Mouse (Mus musculus): ENCODE measurements around the gene Got1. TPM values are rescaled to one million over a fixed set of nuclear protein-coding genes. Genes with fewer than 3 reads are reported as not detected.
A peak's percentile ranks its signal among the peaks of the same experiment; 100 is the strongest.

Gene Got1
- polyA plus RNA-seq, 1 experiment, result 69.8 TPM

- TF ChIP-seq FOSL1 (IDR thresholded peaks at IDR 0.05; ENCODE audit: insufficient read depth, low read length, poor library complexity, severe bottlenecking), result no peak
- TF ChIP-seq MYOG (IDR thresholded peaks at IDR 0.05; ENCODE audit: control insufficient read depth, extremely low read depth, insufficient read length), result no peak
- TF ChIP-seq MAX (IDR thresholded peaks at IDR 0.05), result no peak
- no peak for TF ChIP-seq CEBPB (IDR thresholded peaks at IDR 0.05; ENCODE audit: low read depth)
- TF ChIP-seq MYOD1 (IDR thresholded peaks at IDR 0.05; ENCODE audit: control insufficient read depth, insufficient read length, low read depth), result no peak
- TF ChIP-seq USF1 (IDR thresholded peaks at IDR 0.05; ENCODE audit: low read depth), result no peak
- no peak for TF ChIP-seq CTCF (IDR thresholded peaks at IDR 0.05; ENCODE audit: control insufficient read depth, insufficient read depth, insufficient read length)
- H3K4me3 ChIP-seq (ENCODE audit: insufficient read depth, poor library complexity, severe bottlenecking), result no peak overlapping the region
- H3K79me2 ChIP-seq (ENCODE audit: control insufficient read depth, insufficient read depth), result peaks cover 68% of the 10 kb centered on the region
- peaks cover 26% of the 10 kb centered on the region for H3K36me3 ChIP-seq (ENCODE audit: control insufficient read depth, insufficient read depth)
- peaks cover 42% of the 10 kb centered on the region for H3K79me3 ChIP-seq (ENCODE audit: low read depth)
- H3ac ChIP-seq (ENCODE audit: control insufficient read depth, insufficient read length, low read depth), result no peak overlapping the region
- no peaks in the 10 kb centered on the region for H3K27me3 ChIP-seq (ENCODE audit: control insufficient read depth, insufficient read depth, insufficient read length)
These were observed 7.9 kb downstream of the Got1 start for GRCm38 (mm10) chr19:43516397-43517035.

GRCm38 (mm10) chr19:43515668-43516396, 8.6 kb downstream of the Got1 start:
- no peak for TF ChIP-seq MAX (IDR thresholded peaks at IDR 0.05)

GRCm38 (mm10) chr19:43513874-43514273, 10.5 kb downstream of the Got1 start:
- Histone ChIP-seq H3K4me3 (ENCODE audit: insufficient read depth, poor library complexity, severe bottlenecking) (no peak overlapping the region), H3K79me3 (ENCODE audit: low read depth) (peaks cover 33% of the 10 kb centered on the region), H3K79me2 (ENCODE audit: control insufficient read depth, insufficient read depth) (peaks cover 67% of the 10 kb centered on the region), H3K36me3 (ENCODE audit: control insufficient read depth, insufficient read depth) (peaks cover 30% of the 10 kb centered on the region), H3K27me3 (ENCODE audit: control insufficient read depth, insufficient read depth, insufficient read length) (no peaks in the 10 kb centered on the region), H3ac (ENCODE audit: control insufficient read depth, insufficient read length, low read depth) (no peak overlapping the region)
- TF ChIP-seq MAX (IDR thresholded peaks at IDR 0.05), result no peak
- no peak for TF ChIP-seq MYOG (IDR thresholded peaks at IDR 0.05; ENCODE audit: control insufficient read depth, extremely low read depth, insufficient read length)
- TF ChIP-seq CTCF (IDR thresholded peaks at IDR 0.05; ENCODE audit: control insufficient read depth, insufficient read depth, insufficient read length), result no peak
- TF ChIP-seq FOSL1 (IDR thresholded peaks at IDR 0.05; ENCODE audit: insufficient read depth, low read length, poor library complexity, severe bottlenecking), result no peak
- no peak for TF ChIP-seq USF1 (IDR thresholded peaks at IDR 0.05; ENCODE audit: low read depth)
- no peak for TF ChIP-seq MYOD1 (IDR thresholded peaks at IDR 0.05; ENCODE audit: control insufficient read depth, insufficient read length, low read depth)
- TF ChIP-seq CEBPB (IDR thresholded peaks at IDR 0.05; ENCODE audit: low read depth), result no peak

More at GRCm38 (mm10) chr19:43515668-43516396, 8.6 kb downstream of the Got1 start:
- H3K27me3 ChIP-seq (ENCODE audit: control insufficient read depth, insufficient read depth, insufficient read length), result no peaks in the 10 kb centered on the region
- H3K79me2 ChIP-seq (ENCODE audit: control insufficient read depth, insufficient read depth), result peaks cover 67% of the 10 kb centered on the region
- peaks cover 37% of the 10 kb centered on the region for H3K79me3 ChIP-seq (ENCODE audit: low read depth)
- no peak overlapping the region for H3K4me3 ChIP-seq (ENCODE audit: insufficient read depth, poor library complexity, severe bottlenecking)
- no peak overlapping the region for H3ac ChIP-seq (ENCODE audit: control insufficient read depth, insufficient read length, low read depth)
- peaks cover 31% of the 10 kb centered on the region for H3K36me3 ChIP-seq (ENCODE audit: control insufficient read depth, insufficient read depth)

- Histone ChIP-seq H3K4me3 (ENCODE audit: insufficient read depth, poor library complexity, severe bottlenecking) (no peak overlapping the region), H3K79me3 (ENCODE audit: low read depth) (peaks cover 30% of the 10 kb centered on the region), H3ac (ENCODE audit: control insufficient read depth, insufficient read length, low read depth) (no peak overlapping the region), H3K27me3 (ENCODE audit: control insufficient read depth, insufficient read depth, insufficient read length) (no peaks in the 10 kb centered on the region), H3K36me3 (ENCODE audit: control insufficient read depth, insufficient read depth) (peaks cover 31% of the 10 kb centered on the region), H3K79me2 (ENCODE audit: control insufficient read depth, insufficient read depth) (peaks cover 57% of the 10 kb centered on the region)
- TF ChIP-seq CEBPB (IDR thresholded peaks at IDR 0.05; ENCODE audit: low read depth) (no peak), MYOG (IDR thresholded peaks at IDR 0.05; ENCODE audit: control insufficient read depth, extremely low read depth, insufficient read length) (no peak), FOSL1 (IDR thresholded peaks at IDR 0.05; ENCODE audit: insufficient read depth, low read length, poor library complexity, severe bottlenecking) (no peak), MYOD1 (IDR thresholded peaks at IDR 0.05; ENCODE audit: control insufficient read depth, insufficient read length, low read depth) (no peak), MAX (IDR thresholded peaks at IDR 0.05) (peak; percentile 59), USF1 (IDR thresholded peaks at IDR 0.05; ENCODE audit: low read depth) (peak; percentile 69), CTCF (IDR thresholded peaks at IDR 0.05; ENCODE audit: control insufficient read depth, insufficient read depth, insufficient read length) (no peak)
These were observed 12.5 kb downstream of the Got1 start for GRCm38 (mm10) chr19:43511621-43512620.

- peaks cover 44% of the 10 kb centered on the region for H3K79me2 ChIP-seq (ENCODE audit: control insufficient read depth, insufficient read depth)
- H3K36me3 ChIP-seq (ENCODE audit: control insufficient read depth, insufficient read depth), result peaks cover 40% of the 10 kb centered on the region
- H3K4me3 ChIP-seq (ENCODE audit: insufficient read depth, poor library complexity, severe bottlenecking), result no peak overlapping the region
- H3K27me3 ChIP-seq (ENCODE audit: control insufficient read depth, insufficient read depth, insufficient read length), result no peaks in the 10 kb centered on the region
- H3K79me3 ChIP-seq (ENCODE audit: low read depth), result peaks cover 22% of the 10 kb centered on the region
- no peak for TF ChIP-seq MYOG (IDR thresholded peaks at IDR 0.05; ENCODE audit: control insufficient read depth, extremely low read depth, insufficient read length)
- no peak for TF ChIP-seq MAX (IDR thresholded peaks at IDR 0.05)
- TF ChIP-seq USF1 (IDR thresholded peaks at IDR 0.05; ENCODE audit: low read depth), result no peak
- TF ChIP-seq CEBPB (IDR thresholded peaks at IDR 0.05; ENCODE audit: low read depth), result no peak
- H3ac ChIP-seq (ENCODE audit: control insufficient read depth, insufficient read length, low read depth), result no peak overlapping the region
These were observed 13.8 kb downstream of the Got1 start for GRCm38 (mm10) chr19:43510436-43511220.

Measured in C2C12 (cell line).